In genomic region chr13:64153083-64153682, GRCm38 (mm10) we compare ENCODE assay signal across 8 mouse cellular contexts. TPM values are rescaled to one million over a fixed set of nuclear protein-coding genes. Genes with fewer than 3 reads are reported as not detected.
DNase-seq lines count a peak whose midpoint lies in the region; ATAC-seq and TF ChIP-seq lines count a peak whose summit lies in the region.

Zfp367 (minus strand) TSS chr13:64153202.

- no peaks in the 10 kb centered on the region for H3K4me1 ChIP-seq in cortical plate, adult 2 months (ENCODE audit: control insufficient read depth, insufficient read depth, low read length)
- peaks cover 36% of the 10 kb centered on the region for H3K4me1 ChIP-seq in megakaryocyte, embryonic 14.5 days

- peak within 1 kb of the TSS; percentile 25; the same call in 1 of the 2 replicates for H3K27ac ChIP-seq in cortical plate, adult 2 months (ENCODE audit: insufficient read depth, low read length)

- H3K36me3 ChIP-seq in megakaryocyte, embryonic 14.5 days (replicated peaks; ENCODE audit: low read length), result no peaks in the 10 kb centered on the region

- TF ChIP-seq POLR2A in cortical plate, adult 2 months (IDR thresholded peaks at IDR 0.05; ENCODE audit: extremely low read depth, insufficient read depth, low read length), result no peak

- H3K4me3 ChIP-seq in cortical plate, adult 2 months (ENCODE audit: insufficient read depth, low read length), result peak within 1 kb of the TSS; percentile 88
- peak within 1 kb of the TSS; percentile 100 for H3K4me3 ChIP-seq in megakaryocyte, embryonic 14.5 days (replicated peaks)

- no peaks in the 10 kb centered on the region for H3K9me3 ChIP-seq in megakaryocyte, embryonic 14.5 days

- peak; percentile 88 for ATAC-seq in activated CD4-positive, CD25-positive, alpha-beta regulatory T cell, adult 4 months

- TF ChIP-seq CTCF in cortical plate, adult 2 months (IDR thresholded peaks at IDR 0.05; ENCODE audit: extremely low read depth, insufficient read depth, low read length), result no peak

- peaks cover 2% of the 10 kb centered on the region for H3K27me3 ChIP-seq in megakaryocyte, embryonic 14.5 days (replicated peaks)

- peak; percentile 97 for DNase-seq in gastrocnemius, adult 8-10 months (ENCODE audit: low spot score in 2 of 2)
- peak; percentile 81 for DNase-seq in hindlimb bud, embryonic 11.5 days (ENCODE audit: extremely low spot score, low read depth, low spot score)
- peak; percentile 89 to 97 for DNase-seq in left cerebral cortex, adult 8-10 months (ENCODE audit: low spot score in 2 of 2)
- peak; percentile 98 for DNase-seq in right cerebral cortex, postnatal 10 days (ENCODE audit: low spot score in 2 of 2)
- DNase-seq in urinary bladder, postnatal 25 days (ENCODE audit: low spot score), result peak; percentile 96

RNA-seq across cellular contexts. Expression of gene Zfp367, which starts in this region (rescaled TPM):
- 10 to 100 TPM; 10.7 to 16.1 TPM for polyA plus RNA-seq in activated CD4-positive, CD25-positive, alpha-beta regulatory T cell, adult 4 months (2017; shearing (Covaris generic))
- 31.9 and 34.6 TPM in 2 replicates for polyA plus RNA-seq in cortical plate, adult 2 months (2012; rRNA removed)
- total RNA-seq in gastrocnemius, adult 8-10 months (2022), result 10 to 100 TPM; 22.1 to 37.1 (median 31.9) TPM
- 10 to 100 TPM; 24.5 to 27.7 (median 25.8) TPM for total RNA-seq in left cerebral cortex, adult 8-10 months (2022)
- polyA plus RNA-seq in megakaryocyte, embryonic 14.5 days (2012; ENCODE audit: insufficient read depth, low replicate concordance), result 2.1 TPM in 1 of 2 replicates, not detected in the other

Comparison
In these comparisons a context has a peak if more than half of its experiments do, and no peak if none do; other contexts are left out.
1. Peak in every context shown above with its lines: DNase-seq, ATAC-seq, H3K4me3 ChIP-seq and H3K27ac ChIP-seq.